Mouse (Mus musculus): ENCODE results near the gene Pcbp3.

Pcbp3 gene

DNA sequence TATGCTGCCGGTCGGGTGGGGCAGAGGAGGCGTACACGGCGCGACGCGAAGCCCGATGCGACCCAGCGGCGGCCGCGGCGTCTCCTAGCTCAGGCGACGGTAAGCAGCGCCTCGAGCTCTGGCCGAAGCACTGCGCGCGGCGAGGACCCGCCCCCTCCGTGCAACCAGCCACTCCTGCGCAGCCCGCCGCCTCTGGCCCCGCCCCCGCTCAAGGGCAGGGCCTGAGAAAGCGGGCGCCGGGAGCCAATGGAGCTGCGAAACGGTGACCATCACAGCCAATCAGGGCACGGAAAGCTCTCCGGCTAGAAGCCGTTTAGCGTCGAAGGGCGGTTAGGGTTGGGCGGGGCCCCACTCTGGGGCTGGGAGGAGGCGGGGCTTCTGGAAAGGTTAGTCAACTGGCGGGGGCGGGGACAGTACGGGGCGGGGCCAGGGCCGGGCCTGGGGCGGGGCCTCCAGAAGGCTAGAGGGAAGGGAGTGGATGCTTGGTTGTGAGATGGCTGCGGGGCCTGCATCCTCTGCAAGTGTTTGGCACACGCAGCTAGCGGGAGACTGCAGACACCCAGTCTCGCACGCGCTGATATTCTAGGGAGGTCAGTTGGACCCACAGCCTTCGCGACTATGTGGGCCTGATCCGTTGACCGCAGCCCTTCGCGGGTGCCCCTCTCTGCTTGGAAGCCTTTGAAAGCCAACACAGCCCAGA, at the start of gene Pcbp3:
Gene Pcbp3, minus strand, starts transcription at position 98 of the 700 bp plus-strand sequence.
- WGBS: 2% methylated on average over 55 of the region's 62 CpGs

DNA sequence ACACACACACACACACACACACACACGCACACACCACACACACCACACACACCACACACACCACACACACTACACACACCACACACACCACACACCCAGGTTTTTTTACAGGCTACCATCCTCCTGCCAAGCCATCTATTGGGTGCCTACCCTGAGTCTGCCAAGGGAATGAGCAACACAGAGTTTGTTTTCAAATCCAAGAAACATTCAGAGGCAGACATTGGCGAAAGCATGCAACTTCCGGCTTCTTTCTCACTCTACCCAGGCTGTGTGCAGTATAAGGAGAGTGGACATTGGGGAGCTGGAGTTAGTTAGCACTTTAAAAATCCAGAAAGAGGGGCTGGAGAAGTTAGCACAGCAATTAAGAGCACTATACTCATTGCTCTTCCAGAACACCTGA, 47.0 kb upstream of the Pcbp3 start:
- WGBS: 56% methylated on average over 3 of the region's 3 CpGs

DNA sequence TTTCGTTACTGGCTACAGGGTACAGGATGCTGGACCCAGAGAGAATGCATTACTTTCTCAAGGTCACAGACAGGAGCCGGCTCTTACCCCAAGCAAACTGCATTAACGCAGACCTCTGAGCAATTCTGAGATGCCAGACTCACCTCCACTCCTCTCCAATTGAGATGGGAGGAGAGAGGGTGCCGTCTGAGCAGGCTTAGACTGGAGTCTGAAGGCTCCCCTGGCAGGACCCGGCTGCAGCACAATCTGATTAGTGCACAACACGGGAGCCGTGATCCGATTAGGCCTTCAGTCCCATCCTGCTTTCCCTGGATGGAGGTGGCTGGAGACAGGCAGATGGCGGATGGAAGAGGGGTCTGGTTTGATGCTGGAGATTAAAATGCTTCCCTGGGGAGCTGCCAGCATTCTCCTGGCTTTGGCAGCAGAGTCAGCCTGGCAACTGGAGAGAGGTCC, 46.4 kb upstream of the Pcbp3 start:
- WGBS: 51% methylated on average over 9 of the region's 9 CpGs

DNA sequence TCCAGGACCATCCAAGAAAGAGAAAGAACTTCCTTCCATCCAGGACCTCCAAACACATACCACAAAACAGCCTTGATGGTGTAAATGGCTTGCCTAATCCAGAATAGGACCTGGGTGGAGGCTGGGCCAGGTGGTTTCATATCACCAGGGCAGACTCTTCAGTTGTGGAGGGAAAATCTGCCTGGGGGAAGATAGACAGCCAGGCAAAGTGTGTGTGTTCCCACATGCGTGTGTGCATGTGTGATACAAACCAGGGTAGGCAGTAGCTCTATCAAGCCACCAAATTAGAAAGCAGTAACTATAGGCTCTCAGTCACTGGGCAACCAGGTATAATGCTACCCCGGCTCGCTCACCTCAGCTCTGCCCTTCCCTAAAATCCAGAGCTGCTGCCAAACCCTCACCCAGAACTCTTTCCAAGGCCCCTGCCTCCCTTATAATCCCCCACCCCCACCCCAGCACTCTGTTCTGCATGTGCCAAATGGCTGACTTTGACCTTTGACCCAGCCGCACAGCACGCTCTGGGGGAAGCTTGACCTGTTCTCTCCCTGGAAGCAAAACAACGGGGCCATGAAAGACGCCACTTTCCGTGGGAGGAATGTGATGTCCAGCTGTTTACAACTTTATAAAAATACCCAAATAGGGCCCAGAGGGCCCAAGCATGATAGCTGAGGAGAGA, 45.9 kb upstream of the Pcbp3 start:
- WGBS: 68% methylated on average over 8 of the region's 8 CpGs

DNA sequence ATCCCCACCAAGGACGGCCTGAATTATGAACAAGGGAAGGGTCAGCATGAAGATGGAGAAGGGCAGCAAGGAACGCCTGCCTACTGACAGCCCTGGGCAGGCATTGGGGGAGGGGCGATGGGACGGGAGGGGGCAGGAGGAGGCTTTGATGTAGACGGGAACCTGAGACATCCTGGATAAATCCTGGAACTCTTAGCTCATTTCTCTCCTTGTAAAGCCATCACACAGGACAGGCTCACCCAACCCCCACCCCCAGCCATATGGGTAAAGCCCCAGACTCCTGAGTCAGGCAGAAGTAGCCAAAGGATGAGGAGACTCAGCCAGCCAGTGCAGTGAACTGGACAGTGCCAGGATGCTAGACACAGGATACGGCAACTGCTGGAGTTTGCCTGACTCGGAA, 43.2 kb upstream of the Pcbp3 start:
- WGBS: 57% methylated on average over 7 of the region's 7 CpGs

DNA sequence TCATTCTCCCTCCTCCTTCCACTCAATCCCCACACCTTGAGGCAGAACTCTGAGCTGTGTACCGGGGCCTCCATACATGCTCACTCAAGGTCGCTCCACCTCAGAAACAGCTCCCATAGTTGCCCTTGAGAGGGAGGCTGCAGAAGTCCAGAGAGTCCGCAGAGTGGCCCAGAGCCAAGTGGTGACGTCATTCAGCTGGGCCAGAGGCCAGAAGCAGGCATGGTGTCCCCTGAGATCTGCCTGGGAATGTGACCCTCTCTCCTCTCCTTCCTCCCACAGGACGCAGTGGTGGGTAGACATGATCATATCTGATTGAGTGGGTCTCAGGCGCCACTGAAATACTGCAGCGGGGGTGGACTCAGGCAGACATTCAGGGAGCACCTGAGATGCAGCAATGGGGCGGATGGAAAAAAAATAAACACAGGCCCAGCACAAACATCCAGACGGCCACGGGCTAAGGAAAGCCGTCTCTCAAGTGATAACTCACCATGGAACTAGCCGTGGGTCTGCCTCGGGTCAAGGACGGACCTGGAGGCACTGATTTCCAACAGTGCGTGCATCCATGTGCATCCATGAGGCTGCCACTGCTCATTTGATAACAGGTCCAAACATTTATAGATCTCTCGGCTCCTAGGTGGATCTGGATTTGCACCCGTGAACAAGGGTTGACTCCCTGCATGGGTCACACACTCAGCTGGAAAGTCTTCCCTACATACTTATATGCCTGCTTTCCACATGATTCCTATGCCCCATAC, 36.2 kb upstream of the Pcbp3 start:
- WGBS: 68% methylated on average over 17 of the region's 17 CpGs

DNA sequence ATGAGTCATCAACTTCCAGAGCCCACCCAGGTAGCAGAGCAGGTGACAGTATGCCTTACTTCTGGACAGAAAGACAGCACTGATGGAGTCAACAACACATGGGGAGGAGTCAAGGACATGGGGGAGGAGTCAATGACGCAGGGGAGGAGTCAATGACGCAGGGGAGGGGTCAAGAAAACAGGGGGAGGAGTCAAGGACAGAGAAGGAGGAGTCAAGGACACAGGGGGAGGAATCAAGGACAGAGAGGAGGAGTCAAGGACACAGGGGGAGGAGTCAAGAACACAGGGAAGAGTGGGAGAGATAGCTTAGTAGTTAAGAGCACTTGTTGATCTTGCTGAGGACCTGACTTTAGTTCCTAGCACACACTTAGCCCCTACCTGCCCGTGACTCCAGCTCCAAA, 30.8 kb upstream of the Pcbp3 start:
- 64% methylated on average over 3 of the region's 3 CpGs for WGBS

DNA sequence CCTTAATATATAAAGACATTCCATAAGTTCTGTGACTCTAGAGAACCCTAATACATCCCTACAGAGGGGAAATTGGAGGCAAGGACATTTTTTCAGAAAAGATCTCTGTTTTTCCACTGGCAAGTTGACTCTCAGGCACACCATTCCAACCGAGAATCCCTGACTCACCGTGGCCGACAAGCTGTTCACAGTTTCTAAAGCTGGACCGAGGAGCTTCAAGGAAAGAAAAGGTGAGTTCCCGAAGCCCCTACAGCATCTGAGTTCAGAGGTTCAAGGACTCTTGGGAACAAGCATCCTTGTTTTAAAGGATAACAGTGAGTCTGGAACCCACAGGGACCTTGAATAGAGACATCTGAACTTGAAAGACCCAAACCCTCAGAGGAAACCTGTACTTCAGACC, 26.9 kb upstream of the Pcbp3 start:
- WGBS: 57% methylated on average over 5 of the region's 5 CpGs

DNA sequence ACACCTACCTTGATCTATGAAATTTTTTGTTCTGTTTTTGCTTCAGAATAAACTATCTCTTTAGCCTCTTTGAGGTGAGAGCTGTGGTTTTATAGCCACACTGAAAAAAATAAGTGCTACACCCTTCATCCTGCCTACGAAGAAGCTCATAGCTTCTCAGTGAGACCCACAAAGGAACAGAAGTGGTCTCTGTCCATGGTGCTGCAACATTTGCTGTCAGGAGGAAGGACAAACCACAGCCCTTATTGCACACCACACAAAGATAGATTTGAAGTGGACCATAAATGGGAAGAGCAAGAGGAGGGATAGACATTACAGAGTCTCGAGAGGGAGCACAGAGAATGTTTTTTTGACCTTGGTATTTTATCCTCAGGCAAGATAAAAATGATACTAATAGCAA, 16.4 kb upstream of the Pcbp3 start:
- WGBS: 60% methylated on average over 2 of the region's 2 CpGs

DNA sequence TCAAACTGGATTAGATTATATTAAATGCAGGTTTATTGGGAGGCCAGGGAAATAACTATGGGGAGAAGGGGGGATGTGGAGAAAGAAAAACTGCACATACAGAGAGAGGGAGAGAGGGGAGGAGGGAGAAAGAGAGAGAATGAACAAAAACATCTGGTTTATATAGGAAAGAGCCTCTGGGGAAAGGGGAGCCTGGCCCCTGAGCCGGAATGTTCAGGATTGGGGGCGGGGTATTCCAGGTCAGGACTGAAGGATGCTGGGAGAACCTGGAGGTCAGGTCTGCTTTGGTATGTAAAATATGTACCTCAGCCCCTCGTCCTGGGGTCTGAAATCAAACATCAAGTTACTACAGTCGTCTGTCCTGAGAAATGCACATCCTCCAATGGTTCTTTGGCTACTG, 15.0 kb upstream of the Pcbp3 start:
- 80% methylated on average over 4 of the region's 4 CpGs for WGBS

DNA sequence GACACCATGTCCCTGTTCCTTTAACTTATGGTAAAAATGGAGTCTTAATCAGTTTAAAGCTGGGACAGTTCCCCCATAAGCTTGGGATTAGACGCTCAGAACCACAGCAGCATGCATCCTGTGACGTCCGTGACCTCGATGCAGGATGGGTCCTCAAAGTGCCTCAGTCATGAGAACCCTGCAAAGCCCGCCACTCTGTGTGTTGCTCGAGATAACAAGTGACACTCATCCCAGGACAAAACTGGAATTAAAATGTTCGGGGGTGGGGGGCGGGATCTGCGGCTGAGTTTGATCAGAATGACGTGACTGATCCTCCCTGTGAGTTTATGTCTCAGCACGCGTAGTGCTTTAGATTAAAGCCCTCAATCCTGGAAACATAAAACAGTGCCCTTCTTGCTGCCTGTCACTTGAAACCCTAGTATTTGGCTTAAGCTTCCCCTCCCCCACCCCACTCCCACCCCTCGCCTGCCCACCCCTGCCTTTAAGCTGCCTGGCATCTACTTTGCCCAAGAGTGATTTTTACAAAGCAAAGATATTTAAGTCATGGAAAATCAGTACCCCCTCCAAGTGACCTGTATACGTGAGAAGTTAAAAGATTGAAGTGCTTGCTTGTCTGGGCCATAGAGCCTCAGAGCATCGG, 12.2 kb upstream of the Pcbp3 start:
- 41% methylated on average over 15 of the region's 15 CpGs for WGBS

DNA sequence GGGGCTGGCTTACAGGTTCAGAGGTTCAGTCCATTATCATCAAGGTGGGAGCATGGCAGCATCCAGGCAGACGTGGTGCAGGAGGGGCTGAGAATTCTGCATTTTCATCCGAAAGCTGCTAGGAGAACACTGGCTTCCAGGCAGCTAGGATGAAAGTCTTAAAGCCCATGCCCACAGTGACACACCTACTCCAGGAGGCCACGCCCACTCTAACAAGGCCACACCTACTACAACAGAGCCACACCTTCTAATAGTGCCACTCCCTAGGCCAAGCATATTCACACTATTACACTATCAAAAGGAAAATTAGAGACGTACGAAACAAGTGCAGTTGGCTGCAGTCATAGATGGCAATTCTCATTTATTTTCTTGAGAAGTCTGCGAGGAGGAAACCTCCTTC, 10.6 kb upstream of the Pcbp3 start:
- WGBS: 73% methylated on average over 6 of the region's 6 CpGs

DNA sequence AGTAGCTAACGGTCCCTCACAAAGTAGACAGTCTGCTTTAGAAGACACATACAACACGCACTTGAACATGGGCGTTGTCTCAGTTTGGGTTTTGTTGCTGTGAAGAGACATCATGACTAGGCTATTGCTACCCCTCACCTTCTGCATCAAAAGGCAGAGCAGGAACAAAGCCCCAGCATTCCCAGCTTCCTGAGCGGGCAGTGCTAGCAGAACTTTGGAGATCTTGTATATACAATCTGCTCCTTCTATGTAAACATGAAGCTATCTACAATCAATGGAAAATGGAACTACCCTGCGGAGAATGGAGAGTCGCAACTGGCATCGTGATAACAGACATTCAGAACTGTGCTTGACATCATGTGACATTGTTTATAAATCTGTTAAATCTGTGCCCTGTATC, 9.3 kb upstream of the Pcbp3 start:
- WGBS: 81% methylated on average over 7 of the region's 7 CpGs

DNA sequence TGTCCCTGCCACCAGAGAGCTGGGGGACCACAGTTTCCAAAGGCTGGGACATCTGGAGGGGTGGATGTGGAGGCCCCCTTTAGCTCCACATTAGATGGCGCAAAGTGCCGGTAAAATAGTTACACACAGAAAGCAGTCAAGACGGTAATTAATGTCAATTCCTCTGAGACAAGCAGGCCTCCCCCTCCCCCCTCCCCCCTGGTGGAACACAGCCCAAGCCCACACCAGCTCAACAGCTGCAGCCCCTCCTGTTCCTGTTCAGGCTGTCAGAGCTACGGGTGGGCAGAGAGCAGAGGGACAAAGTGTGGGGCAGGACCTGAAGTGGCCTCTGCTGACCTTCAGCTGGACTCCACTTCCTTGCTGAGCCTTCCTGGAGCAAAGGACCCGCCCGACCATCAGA, 2.7 kb upstream of the Pcbp3 start:
- 56% methylated on average over 6 of the region's 6 CpGs for WGBS

DNA sequence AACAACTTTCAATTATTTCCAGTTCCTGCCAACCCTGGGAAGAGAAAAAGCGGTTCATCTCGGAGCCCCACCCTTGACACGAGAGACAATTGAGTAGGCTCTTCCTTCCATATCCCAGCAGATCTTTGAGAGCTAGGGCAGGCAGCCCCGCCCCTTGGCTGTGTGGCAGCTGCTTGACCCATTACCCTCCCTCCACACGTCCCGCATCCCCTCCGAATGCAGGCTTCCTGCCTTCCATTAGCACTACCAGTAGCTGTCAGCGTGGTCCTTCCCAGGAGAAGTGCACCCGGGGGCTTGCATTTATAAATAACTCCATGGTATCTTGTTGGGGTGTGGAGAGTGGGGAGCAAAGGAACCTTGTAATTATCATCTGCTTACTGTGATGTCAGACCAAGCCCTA, 2.3 kb upstream of the Pcbp3 start:
- 64% methylated on average over 9 of the region's 9 CpGs for WGBS

DNA sequence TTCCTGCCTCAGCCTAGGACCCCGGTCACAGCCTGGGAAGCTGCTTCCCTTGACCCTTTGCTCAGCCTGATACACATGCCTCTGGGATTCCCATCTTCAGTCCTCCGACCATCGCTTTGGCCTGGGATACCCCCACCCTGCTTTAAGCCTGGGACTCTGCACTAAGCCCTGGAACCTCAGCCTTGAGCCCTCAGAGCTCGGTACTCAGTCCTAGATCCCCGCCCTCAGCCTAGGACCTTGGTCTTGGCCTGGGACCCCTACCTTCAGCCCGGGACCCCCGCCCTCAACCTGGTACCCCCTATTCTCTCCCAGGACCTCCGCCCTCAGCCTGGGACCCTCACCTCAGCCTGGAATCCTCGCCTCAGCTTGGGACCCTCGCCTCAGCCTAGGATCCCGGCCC, 531 bp downstream of the Pcbp3 start:
- 7% methylated on average over 11 of the region's 11 CpGs for WGBS

DNA sequence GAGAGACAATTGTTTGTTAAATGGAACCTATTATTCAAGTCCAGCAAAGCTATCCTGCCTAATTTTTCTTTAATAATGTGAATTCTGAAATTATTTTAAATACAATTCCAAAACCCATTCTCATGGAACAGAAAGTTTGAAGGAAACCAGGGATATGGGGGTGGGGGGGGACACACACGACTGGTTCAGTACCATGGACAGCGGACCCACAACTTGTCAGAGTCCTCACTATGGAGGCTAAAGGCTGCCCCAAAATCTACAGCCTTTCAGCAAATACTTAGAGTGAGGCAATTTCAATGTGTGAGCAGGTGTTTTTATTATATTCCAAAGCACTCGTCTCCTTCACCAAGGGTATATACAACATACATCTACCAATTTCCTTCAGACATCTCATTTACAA, 3.5 kb downstream of the Pcbp3 start:
- WGBS: 71% methylated on average over 3 of the region's 3 CpGs

DNA sequence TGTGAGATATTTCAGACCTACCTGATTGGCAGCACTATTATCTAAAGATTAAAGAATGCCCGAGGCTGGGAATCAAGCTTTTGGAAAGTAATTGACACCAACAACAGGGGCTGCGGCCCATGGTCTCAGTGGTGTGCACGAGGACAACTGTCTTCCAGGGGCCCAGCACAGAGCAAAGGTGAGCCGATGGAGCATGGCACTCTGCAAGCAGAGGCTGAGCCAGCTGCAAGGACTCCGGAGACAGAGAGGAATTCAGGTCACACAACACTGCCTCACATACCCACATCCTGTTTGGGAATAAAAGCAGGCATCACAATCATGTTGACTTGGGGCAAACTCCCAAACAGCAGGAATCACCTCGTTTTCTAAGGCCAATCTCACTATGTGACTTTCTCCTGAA, 5.5 kb downstream of the Pcbp3 start:
- 53% methylated on average over 6 of the region's 6 CpGs for WGBS

DNA sequence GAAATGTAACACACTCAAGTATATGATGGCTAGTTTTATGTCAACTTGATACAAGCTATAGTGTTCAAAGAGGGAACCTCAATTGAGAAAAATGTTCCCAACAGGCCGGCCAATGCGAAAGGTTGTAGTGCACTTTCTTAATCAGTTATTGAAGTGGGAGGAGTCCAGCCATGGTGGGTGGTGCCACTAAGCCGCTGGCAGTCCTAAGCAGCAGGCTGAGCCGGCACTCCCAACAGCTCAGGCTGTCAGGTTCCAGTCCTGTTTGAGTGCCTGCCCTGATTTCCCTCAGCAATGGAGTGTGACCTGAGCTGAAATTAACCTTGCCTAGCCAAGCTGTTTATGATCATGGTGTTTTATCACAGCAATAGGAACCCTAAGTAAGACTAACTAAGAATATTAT, 20.6 kb downstream of the Pcbp3 start:
- 75% methylated on average over 4 of the region's 4 CpGs for WGBS

DNA sequence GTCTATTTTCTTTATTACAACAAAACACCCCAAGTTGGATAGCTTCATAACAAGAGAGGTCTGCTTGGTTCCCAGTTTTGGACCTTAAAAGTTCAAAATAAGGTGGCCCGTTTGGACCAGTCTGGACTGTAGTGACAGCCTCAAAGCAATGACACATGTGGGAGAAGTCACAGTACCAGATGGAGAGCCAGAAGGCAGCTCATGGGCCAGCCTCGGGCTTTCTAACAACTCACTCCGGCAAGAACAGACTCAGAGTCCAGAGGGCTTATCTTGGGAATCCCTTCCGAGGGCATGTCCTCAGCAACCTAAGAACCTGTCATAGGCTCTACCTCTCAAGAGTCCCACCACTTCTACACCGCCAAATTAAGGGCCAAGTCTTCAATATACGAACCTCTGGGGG, 24.9 kb downstream of the Pcbp3 start:
- WGBS: 81% methylated on average over 6 of the region's 6 CpGs

DNA sequence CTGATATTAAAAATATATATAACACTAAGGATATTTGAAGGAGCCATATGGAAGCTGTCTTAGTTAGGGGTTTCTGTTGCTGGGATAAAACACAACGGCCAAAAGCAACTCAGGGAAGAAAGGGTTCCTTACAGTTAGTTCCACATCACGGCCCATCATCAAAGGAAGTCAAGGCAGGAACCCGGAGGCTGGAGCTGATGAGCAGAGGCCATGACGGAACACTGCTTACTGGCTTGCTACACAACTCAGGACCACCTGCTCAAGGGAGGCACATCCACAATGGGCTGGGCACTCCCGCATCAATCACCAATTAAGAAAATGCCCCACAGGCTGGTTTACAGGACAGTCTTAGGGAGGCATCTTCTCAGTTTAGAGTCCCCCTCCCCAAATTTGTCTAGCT, 26.9 kb downstream of the Pcbp3 start:
- 67% methylated on average over 5 of the region's 5 CpGs for WGBS

DNA sequence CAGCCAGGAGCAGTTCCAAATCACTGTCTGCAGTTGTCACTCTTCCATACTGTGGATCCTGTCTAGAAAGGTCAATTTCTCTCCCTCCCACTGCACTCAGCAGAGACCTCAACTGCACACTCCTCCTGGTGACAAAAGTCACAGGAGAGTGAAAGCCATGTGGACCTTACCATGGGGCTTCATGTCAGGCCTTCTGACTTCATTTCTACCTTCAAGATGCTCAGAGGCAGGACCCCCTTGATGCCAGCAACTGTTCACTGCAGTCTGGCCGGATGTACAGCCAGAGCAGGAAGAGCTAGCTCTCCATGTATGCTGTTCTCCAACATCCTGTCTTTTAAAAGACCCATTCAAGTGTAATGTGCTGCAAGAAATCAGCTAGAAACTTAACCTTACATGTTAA, 29.9 kb downstream of the Pcbp3 start:
- 69% methylated on average over 1 of the region's 1 CpGs for WGBS

All from cerebral cortex, adult 2 months (tissue).